Mouse (Mus musculus): ENCODE measurements around the gene Rnf19b.

The Rnf19b gene

GRCm38 (mm10) chr4:129034706-129035660 lies 23.1 kb upstream of the Rnf19b start:
- DNase-seq (ENCODE audit: low spot score in 2 of 2), result no peak

- DNase-seq (ENCODE audit: low spot score in 2 of 2), result no peak
Observed at GRCm38 (mm10) chr4:129035851-129036445, 22.1 kb upstream of the Rnf19b start.

GRCm38 (mm10) chr4:129047721-129048421 lies 10.2 kb upstream of the Rnf19b start:
- DNase-seq (ENCODE audit: low spot score in 2 of 2), result peak in 1 of 2 experiments; percentile 26

GRCm38 (mm10) chr4:129048501-129049305 lies 9.4 kb upstream of the Rnf19b start:
- peak; percentile 96 for DNase-seq (ENCODE audit: low spot score in 2 of 2)

GRCm38 (mm10) chr4:129049306-129050011 lies 8.6 kb upstream of the Rnf19b start:
- DNase-seq (ENCODE audit: low spot score in 2 of 2), result peak; percentile 83 to 86

- DNase-seq (ENCODE audit: low spot score in 2 of 2), result no peak
Observed at GRCm38 (mm10) chr4:129050365-129050764, 7.7 kb upstream of the Rnf19b start.

GRCm38 (mm10) chr4:129050901-129051417 lies 7.1 kb upstream of the Rnf19b start:
- peak in 1 of 2 experiments; percentile 20 for DNase-seq (ENCODE audit: low spot score in 2 of 2)

- DNase-seq (ENCODE audit: low spot score in 2 of 2), result no peak
Observed at GRCm38 (mm10) chr4:129051461-129052183, 6.4 kb upstream of the Rnf19b start.

- no peak for DNase-seq (ENCODE audit: low spot score in 2 of 2)
Observed at GRCm38 (mm10) chr4:129054757-129055156, 3.3 kb upstream of the Rnf19b start.

GRCm38 (mm10) chr4:129055562-129055961 lies 2.5 kb upstream of the Rnf19b start:
- DNase-seq (ENCODE audit: low spot score in 2 of 2), result no peak

- DNase-seq (ENCODE audit: low spot score in 2 of 2), result peak; percentile 98
Observed at GRCm38 (mm10) chr4:129057533-129058206, 401 bp upstream of the Rnf19b start.

- DNase-seq (ENCODE audit: low spot score in 2 of 2), result peak in 1 of 2 experiments; percentile 44
Observed at GRCm38 (mm10) chr4:129059125-129059551, 1.1 kb downstream of the Rnf19b start.

GRCm38 (mm10) chr4:129059922-129060321 lies 1.9 kb downstream of the Rnf19b start:
- no peak for DNase-seq (ENCODE audit: low spot score in 2 of 2)

- DNase-seq (ENCODE audit: low spot score in 2 of 2), result no peak
Observed at GRCm38 (mm10) chr4:129061486-129061885, 3.4 kb downstream of the Rnf19b start.

GRCm38 (mm10) chr4:129062281-129063075 lies 4.4 kb downstream of the Rnf19b start:
- DNase-seq (ENCODE audit: low spot score in 2 of 2), result no peak

- DNase-seq (ENCODE audit: low spot score in 2 of 2), result no peak
Observed at GRCm38 (mm10) chr4:129065688-129066236, 7.7 kb downstream of the Rnf19b start.

- no peak for DNase-seq (ENCODE audit: low spot score in 2 of 2)
Observed at GRCm38 (mm10) chr4:129067638-129068415, 9.8 kb downstream of the Rnf19b start.
